Mouse (Mus musculus) stomach, embryonic 16.5 days (tissue): Measurements from ENCODE around the gene Vav1. TPM values are rescaled to one million over a fixed set of nuclear protein-coding genes. Genes with fewer than 3 reads are reported as not detected.

Experiments
- ATAC-seq: fragments of 200-750 bp; cut with Nextera tagmentation; 2 replicates; pipeline ENCODE4 v1.8.0; 2017; ENCODE audit warnings: moderate number of reproducible peaks, moderate TSS enrichment; ENCODE audit not compliant: insufficient read depth, low FRiP score
- H3K27ac ChIP-seq: fragments of 300-500 bp; sonication (generic); 2 replicates; pipeline ENCODE4 v1.5.1; 2014; ENCODE audit warnings: low read length
- H3K27me3 ChIP-seq: fragments of 300-500 bp; sonication (generic); 2 replicates; pipeline ENCODE4 v1.6.1; 2014; ENCODE audit warnings: low read length, control low read depth, mixed read lengths; ENCODE audit not compliant: control insufficient read depth, insufficient read depth
- H3K36me3 ChIP-seq: fragments of 300-500 bp; sonication (generic); 2 replicates; pipeline ENCODE4 v1.6.1; 2014; ENCODE audit warnings: low read length; ENCODE audit not compliant: control insufficient read depth, insufficient read depth
- H3K4me1 ChIP-seq: fragments of 300-500 bp; sonication (generic); 2 replicates; pipeline ENCODE4 v1.6.1; 2014; ENCODE audit warnings: low read length, control low read depth, mixed read lengths; ENCODE audit not compliant: control insufficient read depth, insufficient read depth
- H3K4me2 ChIP-seq: fragments of 300-500 bp; sonication (generic); 2 replicates; pipeline ENCODE4 v1.6.1; 2014; ENCODE audit warnings: low read depth, low read length, mixed read lengths
- H3K4me3 ChIP-seq: fragments of 300-500 bp; sonication (generic); replicated peaks from 2 replicates; pipeline ENCODE4 v1.5.1; 2014; ENCODE audit warnings: mild to moderate bottlenecking, low read length
- H3K9ac ChIP-seq: fragments of 300-500 bp; sonication (generic); 2 replicates; pipeline ENCODE4 v1.6.1; 2014; ENCODE audit warnings: low read length
- H3K9me3 ChIP-seq: fragments of 300-500 bp; sonication (generic); replicated peaks from 2 replicates; pipeline ENCODE4 v1.6.1; 2016; ENCODE audit warnings: low read length, control low read depth; ENCODE audit not compliant: control insufficient read depth
- WGBS: fragments of 180-500 bp; shearing (Covaris S2); extraction: QIAGEN DNeasy Blood & Tissue Kit; methylation state at CpG from one replicate; pipeline ENCODE4 v1.1.7; 2014; 5-methylcytosine and 5-hydroxymethylcytosine counted together
- polyA plus RNA-seq: library from polyadenylated mRNA; unstranded; fragments of >200 nt; fragmentation: Nextera tagmentation; extraction: Ambion mirVana; gene quantifications from 2 replicates; pipeline ENCODE4 v1.2.1, GENCODE M21; 2015

Vav1 gene
- polyA plus RNA-seq = 3.9 and 5.8 TPM in 2 replicates

- H3K9ac ChIP-seq = no peak within 1 kb of the TSS
- H3K4me1 ChIP-seq = peaks cover 11% of the 10 kb centered on the region
- no peak within 1 kb of the TSS; the same call in 1 of the 2 replicates for H3K4me2 ChIP-seq
- whole genome bisulfite sequencing = 52% methylated on average over 26 of the region's 26 CpGs
- H3K36me3 ChIP-seq = no peaks in the 10 kb centered on the region
- peaks cover 3% of the 10 kb centered on the region; the same call in 1 of the 2 replicates for H3K27me3 ChIP-seq
- H3K27ac ChIP-seq = no peak within 1 kb of the TSS
- peak within 1 kb of the TSS; percentile 8 for H3K4me3 ChIP-seq
- no peaks in the 10 kb centered on the region for H3K9me3 ChIP-seq
- ATAC-seq = no peak
Observed at GRCm38 (mm10) chr17:57278943-57279590, at the start of gene Vav1. Vav1 (plus strand) TSS chr17:57279100.

GRCm38 (mm10) chr17:57229851-57230727, 48.8 kb upstream of the Vav1 start:
- no peak for ATAC-seq

GRCm38 (mm10) chr17:57230728-57231125, 48.2 kb upstream of the Vav1 start:
- Histone ChIP-seq H3K4me1 (peaks cover 8% of the 10 kb centered on the region; the same call in 1 of the 2 replicates), H3K4me2 (no peak overlapping the region), H3K27me3 (no peaks in the 10 kb centered on the region), H3K36me3 (peaks cover 5% of the 10 kb centered on the region), H3K4me3 (no peak overlapping the region), H3K9ac (no peak overlapping the region), H3K9me3 (no peaks in the 10 kb centered on the region), H3K27ac (no peak overlapping the region)
- WGBS = 36% methylated on average over 6 of the region's 6 CpGs
- ATAC-seq = no peak

More at GRCm38 (mm10) chr17:57229851-57230727, 48.8 kb upstream of the Vav1 start:
- Histone ChIP-seq H3K36me3 (peaks cover 5% of the 10 kb centered on the region), H3K4me3 (no peak overlapping the region), H3K9me3 (no peaks in the 10 kb centered on the region), H3K27me3 (no peaks in the 10 kb centered on the region), H3K9ac (no peak overlapping the region), H3K4me2 (no peak overlapping the region), H3K27ac (no peak overlapping the region), H3K4me1 (peaks cover 8% of the 10 kb centered on the region; the same call in 1 of the 2 replicates)
- WGBS = 72% methylated on average over 15 of the region's 15 CpGs

- Histone ChIP-seq H3K9ac (no peak overlapping the region), H3K4me2 (no peak overlapping the region), H3K4me3 (no peak overlapping the region), H3K27ac (peak overlapping the region; percentile 4; the same call in 1 of the 2 replicates), H3K9me3 (no peaks in the 10 kb centered on the region), H3K27me3 (no peaks in the 10 kb centered on the region), H3K4me1 (peaks cover 8% of the 10 kb centered on the region; the same call in 1 of the 2 replicates), H3K36me3 (peaks cover 5% of the 10 kb centered on the region)
- peak; percentile 14; the same call in 1 of the 2 replicates for ATAC-seq
Observed at GRCm38 (mm10) chr17:57231321-57231771, 47.6 kb upstream of the Vav1 start.

GRCm38 (mm10) chr17:57232200-57232599, 46.7 kb upstream of the Vav1 start:
- no peak overlapping the region for H3K9ac ChIP-seq
- whole genome bisulfite sequencing = 90% methylated on average over 1 of the region's 1 CpGs
- no peaks in the 10 kb centered on the region for H3K9me3 ChIP-seq
- H3K36me3 ChIP-seq = peaks cover 5% of the 10 kb centered on the region
- no peak overlapping the region for H3K4me2 ChIP-seq
- ATAC-seq = no peak
- H3K27ac ChIP-seq = no peak overlapping the region
- no peak overlapping the region for H3K4me3 ChIP-seq
- H3K27me3 ChIP-seq = no peaks in the 10 kb centered on the region
- peaks cover 8% of the 10 kb centered on the region; the same call in 1 of the 2 replicates for H3K4me1 ChIP-seq

GRCm38 (mm10) chr17:57233038-57233437, 45.9 kb upstream of the Vav1 start:
- peak; percentile 49; the same call in 1 of the 2 replicates for ATAC-seq
- Histone ChIP-seq H3K27me3 (no peaks in the 10 kb centered on the region), H3K4me3 (no peak overlapping the region), H3K4me2 (no peak overlapping the region), H3K27ac (no peak overlapping the region), H3K9me3 (no peaks in the 10 kb centered on the region), H3K4me1 (peaks cover 8% of the 10 kb centered on the region; the same call in 1 of the 2 replicates), H3K36me3 (peaks cover 5% of the 10 kb centered on the region), H3K9ac (no peak overlapping the region)
- 24% methylated on average over 7 of the region's 7 CpGs for WGBS

- 80% methylated on average over 12 of the region's 12 CpGs for WGBS
- H3K27me3 ChIP-seq = no peaks in the 10 kb centered on the region
- H3K27ac ChIP-seq = no peak overlapping the region
- ATAC-seq = no peak
- H3K9ac ChIP-seq = no peak overlapping the region
- peaks cover 8% of the 10 kb centered on the region; the same call in 1 of the 2 replicates for H3K4me1 ChIP-seq
- H3K4me3 ChIP-seq = no peak overlapping the region; the same call in 1 of the 2 replicates
- H3K36me3 ChIP-seq = peaks cover 5% of the 10 kb centered on the region
- no peaks in the 10 kb centered on the region for H3K9me3 ChIP-seq
- no peak overlapping the region for H3K4me2 ChIP-seq
Observed at GRCm38 (mm10) chr17:57234254-57234928, 44.5 kb upstream of the Vav1 start.

GRCm38 (mm10) chr17:57235803-57236202, 43.1 kb upstream of the Vav1 start:
- H3K27me3 ChIP-seq = no peaks in the 10 kb centered on the region
- no peak for ATAC-seq
- peaks cover 5% of the 10 kb centered on the region; the same call in 1 of the 2 replicates for H3K4me1 ChIP-seq
- peaks cover 5% of the 10 kb centered on the region for H3K36me3 ChIP-seq
- no peak overlapping the region for H3K27ac ChIP-seq
- no peak overlapping the region for H3K4me3 ChIP-seq
- no peak overlapping the region for H3K4me2 ChIP-seq
- no peak overlapping the region for H3K9ac ChIP-seq
- no peaks in the 10 kb centered on the region for H3K9me3 ChIP-seq
- 87% methylated on average over 5 of the region's 5 CpGs for WGBS
